Mouse (Mus musculus): ENCODE data around the gene Fbxo46. TPM values are rescaled to one million over a fixed set of nuclear protein-coding genes. Genes with fewer than 3 reads are reported as not detected.

Gene Fbxo46
- total and polyA plus RNA-seq, 3 experiments: 4.0 to 11.6 (median 6.1) TPM

GRCm38 (mm10) chr7:19172874-19173273 lies 53.2 kb downstream of the Fbxo46 start:
- peak; percentile 77 for TF ChIP-seq SMC3 (IDR thresholded peaks at IDR 0.05; ENCODE audit: low read depth, low read length)
- no peak for TF ChIP-seq BHLHE40 (IDR thresholded peaks at IDR 0.05; ENCODE audit: low read depth, low read length)
- TF ChIP-seq IRF4 (IDR thresholded peaks at IDR 0.05; ENCODE audit: low read depth, low read length): peak; percentile 14; the same call in 1 of the 2 replicates
- peak; percentile 62 for TF ChIP-seq RAD21 (IDR thresholded peaks at IDR 0.05; ENCODE audit: low read depth, low read length)
- peak; percentile 14 to 84; a peak in 3 of 4 replicates for TF ChIP-seq CTCF (conservative IDR thresholded peaks at IDR 0.05 in 1 of 2, IDR thresholded peaks at IDR 0.05 in 1 of 2; ENCODE audit: low read depth in 2 of 2, low read length in 2 of 2)
- no peak for TF ChIP-seq POLR2AphosphoS2 (IDR thresholded peaks at IDR 0.05; ENCODE audit: low read depth, low read length)
- TF ChIP-seq ETS1 (conservative IDR thresholded peaks at IDR 0.05; ENCODE audit: low read depth, low read length): no peak
- no peak overlapping the region for H3K9ac ChIP-seq (ENCODE audit: insufficient read depth, low read depth)
- in situ Hi-C loops (cut with MboI; ENCODE audit: low pct_ligation_motif_present, low pct_unique_long_range_greater_than_20kb, low sequenced_read_pairs) (no loop called here), dilution Hi-C loops (cut with MboI; ENCODE audit: extremely low pct_ligation_motif_present, extremely low pct_unique_long_range_greater_than_20kb, low sequenced_read_pairs) (no loop called here)
- no peak overlapping the region for H3K27ac ChIP-seq (ENCODE audit: insufficient read depth, low read depth)
- H3K79me2 ChIP-seq (replicated peaks; ENCODE audit: control insufficient read depth, extremely low read depth, insufficient read depth, poor library complexity, severe bottlenecking): no peaks in the 10 kb centered on the region
- 0 out of 2 replicates have a peak overlapping the region, but pooled peaks have one; percentile 22 for H3K4me2 ChIP-seq (ENCODE audit: insufficient read depth, low read depth, poor library complexity, severe bottlenecking)
- peak; percentile 59 for DNase-seq (ENCODE audit: extremely low read depth)
- peaks cover 3% of the 10 kb centered on the region for H3K9me3 ChIP-seq (replicated peaks; ENCODE audit: low read length)
- H3K27me3 ChIP-seq (replicated peaks): peaks cover 65% of the 10 kb centered on the region
- H3K4me3 ChIP-seq (replicated peaks in 1 of 3; ENCODE audit: low read depth in 2 of 3, low read length in 2 of 3, poor library complexity in 1 of 3): no peak overlapping the region
- no peaks in the 10 kb centered on the region for H3K36me3 ChIP-seq (replicated peaks in 1 of 2; ENCODE audit: control insufficient read depth in 1 of 2, insufficient read depth in 1 of 2, low read length in 1 of 2)
- H3K4me1 ChIP-seq (ENCODE audit: control insufficient read depth in 1 of 2, insufficient read depth in 2 of 2): peaks cover under 1 to 16% of the 10 kb centered on the region in 2 experiments; a peak in 3 of 4 replicates

DNA sequence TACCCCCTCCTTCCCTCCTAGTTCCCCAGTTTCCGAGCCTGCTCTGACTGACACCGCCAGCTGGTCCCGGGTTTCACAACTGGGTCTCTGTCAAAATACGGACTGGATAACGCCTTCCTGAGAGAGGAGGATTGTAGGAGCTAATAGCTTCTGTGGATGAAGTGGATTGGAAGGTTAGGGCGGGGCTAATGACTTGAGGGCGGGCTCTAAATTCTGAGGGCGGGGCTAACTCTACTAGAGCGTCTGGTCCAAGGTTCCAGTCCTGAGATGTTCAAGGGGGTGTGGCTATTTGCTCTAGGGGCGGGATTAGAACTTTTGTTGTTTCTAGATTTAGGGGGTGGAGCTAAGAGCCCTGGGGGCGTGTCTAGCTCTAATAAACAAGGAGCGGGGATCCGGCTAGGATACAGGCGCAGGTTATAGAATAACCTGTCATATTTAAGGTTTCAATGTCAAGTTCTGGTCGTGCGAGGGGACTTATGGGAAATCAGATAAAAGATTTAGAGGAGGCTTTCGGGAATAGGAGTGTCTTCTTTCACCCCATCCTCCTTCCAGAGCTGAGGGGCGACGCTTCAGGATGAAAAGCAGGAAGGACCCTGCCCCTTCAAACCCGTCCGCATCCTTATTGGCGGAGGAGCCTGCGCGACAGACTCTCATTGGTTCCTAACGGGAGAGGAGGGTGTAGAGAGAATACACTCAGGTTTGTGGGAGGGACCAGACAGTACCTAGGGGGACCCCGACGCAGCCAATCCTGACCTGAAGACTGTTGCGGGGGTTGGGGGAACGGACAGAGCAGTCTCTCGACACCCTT lies 56.3 kb downstream of the Fbxo46 start, which contains the start of gene Eml2:
Gene Eml2, plus strand, starts transcription at position 714 of the 808 bp plus-strand sequence.
- Histone ChIP-seq H3K9ac (ENCODE audit: insufficient read depth, low read depth) (no peak within 1 kb of the TSS), H3K9me3 (replicated peaks; ENCODE audit: low read length) (no peaks in the 10 kb centered on the region), H3K4me1 (ENCODE audit: control insufficient read depth in 1 of 2, insufficient read depth in 2 of 2) (peaks cover 9 to 43% of the 10 kb centered on the region in 2 experiments), H3K4me2 (ENCODE audit: insufficient read depth, low read depth, poor library complexity, severe bottlenecking) (no peak within 1 kb of the TSS), H3K27ac (ENCODE audit: insufficient read depth, low read depth) (no peak within 1 kb of the TSS), H3K36me3 (replicated peaks in 1 of 2; ENCODE audit: control insufficient read depth in 1 of 2, insufficient read depth in 1 of 2, low read length in 1 of 2) (no peaks in the 10 kb centered on the region), H3K4me3 (replicated peaks in 1 of 3; ENCODE audit: low read depth in 2 of 3, low read length in 2 of 3, poor library complexity in 1 of 3) (no peak within 1 kb of the TSS), H3K79me2 (replicated peaks; ENCODE audit: control insufficient read depth, extremely low read depth, insufficient read depth, poor library complexity, severe bottlenecking) (no peaks in the 10 kb centered on the region), H3K27me3 (replicated peaks) (peaks cover 39% of the 10 kb centered on the region)
- in situ Hi-C loops (cut with MboI; ENCODE audit: low pct_ligation_motif_present, low pct_unique_long_range_greater_than_20kb, low sequenced_read_pairs) (no loop called here), dilution Hi-C loops (cut with MboI; ENCODE audit: extremely low pct_ligation_motif_present, extremely low pct_unique_long_range_greater_than_20kb, low sequenced_read_pairs) (no loop called here)
- DNase-seq (ENCODE audit: extremely low read depth): no peak
- TF ChIP-seq PAX5 (IDR thresholded peaks at IDR 0.05; ENCODE audit: low read length): no peak
- no peak for TF ChIP-seq NRF1 (IDR thresholded peaks at IDR 0.05; ENCODE audit: low read depth, low read length)
- no peak for TF ChIP-seq RCOR1 (conservative IDR thresholded peaks at IDR 0.05; ENCODE audit: low read depth, low read length)
- no peak for TF ChIP-seq GABPA (IDR thresholded peaks at IDR 0.05; ENCODE audit: insufficient replicate concordance, low read depth, low read length)
- no peak for TF ChIP-seq MYC (IDR thresholded peaks at IDR 0.05; ENCODE audit: low read depth, low read length)
- no peak for TF ChIP-seq POLR2A (IDR thresholded peaks at IDR 0.05; ENCODE audit: low read depth, low read length)
- no peak for TF ChIP-seq ZNF384 (IDR thresholded peaks at IDR 0.05; ENCODE audit: low read depth, low read length)
- no peak for TF ChIP-seq UBTF (IDR thresholded peaks at IDR 0.05; ENCODE audit: low read depth, low read length)
- no peak for TF ChIP-seq USF2 (conservative IDR thresholded peaks at IDR 0.05; ENCODE audit: low read depth, low read length)
- TF ChIP-seq KAT2A (IDR thresholded peaks at IDR 0.05; ENCODE audit: insufficient replicate concordance, low read length): no peak
- no peak for TF ChIP-seq MEF2A (IDR thresholded peaks at IDR 0.05; ENCODE audit: borderline replicate concordance, low read depth, low read length)
- no peak for TF ChIP-seq RAD21 (IDR thresholded peaks at IDR 0.05; ENCODE audit: low read depth, low read length)
- no peak for TF ChIP-seq SMC3 (IDR thresholded peaks at IDR 0.05; ENCODE audit: low read depth, low read length)
- no peak for TF ChIP-seq E2F4 (IDR thresholded peaks at IDR 0.05; ENCODE audit: insufficient replicate concordance, low read depth, low read length)
- TF ChIP-seq ELF1 (IDR thresholded peaks at IDR 0.05; ENCODE audit: low read depth, low read length): no peak
- TF ChIP-seq MAZ (IDR thresholded peaks at IDR 0.05; ENCODE audit: low read depth, low read length): no peak
- no peak for TF ChIP-seq HCFC1 (IDR thresholded peaks at IDR 0.05; ENCODE audit: low read depth, low read length)

Measured in CH12.LX (cell line).